Mouse (Mus musculus) liver, embryonic 14.5 days (tissue): ENCODE data around the gene Habp4.
A peak's percentile ranks its signal among the peaks of the same experiment; 100 is the strongest.

Experiments used
- CTCF ChIP-seq: IDR thresholded peaks from 2 replicates; pipeline ENCODE4 v1.5.1; 2016; ENCODE audit warnings: antibody characterized with exemption, low read depth, control low read depth
- EP300 ChIP-seq: IDR thresholded peaks from 2 replicates; pipeline ENCODE4 v1.6.1; 2016; ENCODE audit warnings: antibody characterized with exemption, low read depth

GRCm38 (mm10) chr13:64129616-64130375 lies 31.8 kb upstream of the Habp4 start:
- peak; percentile 55 for TF ChIP-seq CTCF
- TF ChIP-seq EP300, result no peak
